Mouse (Mus musculus): Measurements from ENCODE around the gene St5. TPM values are rescaled to one million over a fixed set of nuclear protein-coding genes. Genes with fewer than 3 reads are reported as not detected.
A peak's percentile ranks its signal among the peaks of the same experiment; 100 is the strongest.

The St5 gene
- polyA plus RNA-seq, 1 experiment from 2014 or later, result 50.5 TPM

- Histone ChIP-seq H3K4me3 (no peak overlapping the region), H3K9me3 (no peaks in the 10 kb centered on the region), H3K9ac (no peak overlapping the region), H3K4me1 (peaks cover 6% of the 10 kb centered on the region; the same call in 1 of the 2 replicates), H3K27ac (no peak overlapping the region), H3K36me3 (0 out of 2 replicates have a peak, but pooled peaks cover 3% of the 10 kb centered on the region), H3K27me3 (no peaks in the 10 kb centered on the region), H3K4me2 (replicated peaks) (no peak overlapping the region)
- no peak for ATAC-seq (ENCODE audit: insufficient number of reproducible peaks, insufficient read depth, low FRiP score, low TSS enrichment)
Observed at GRCm38 (mm10) chr7:109602022-109602421, 101.4 kb downstream of the St5 start.

GRCm38 (mm10) chr7:109600702-109601101 is 102.7 kb downstream of the St5 start:
- Histone ChIP-seq H3K9ac (no peak overlapping the region), H3K4me3 (no peak overlapping the region), H3K27me3 (no peaks in the 10 kb centered on the region), H3K9me3 (no peaks in the 10 kb centered on the region), H3K4me1 (peaks cover 6% of the 10 kb centered on the region; the same call in 1 of the 2 replicates), H3K4me2 (replicated peaks) (no peak overlapping the region), H3K36me3 (0 out of 2 replicates have a peak, but pooled peaks cover 3% of the 10 kb centered on the region), H3K27ac (no peak overlapping the region)
- 70% methylated on average over 3 of the region's 3 CpGs for WGBS
- ATAC-seq (ENCODE audit: insufficient number of reproducible peaks, insufficient read depth, low FRiP score, low TSS enrichment), result no peak

- Histone ChIP-seq H3K36me3 (0 out of 2 replicates have a peak, but pooled peaks cover 3% of the 10 kb centered on the region), H3K27ac (no peak overlapping the region), H3K4me3 (no peak overlapping the region), H3K27me3 (no peaks in the 10 kb centered on the region), H3K9me3 (no peaks in the 10 kb centered on the region), H3K4me2 (replicated peaks) (no peak overlapping the region), H3K4me1 (peaks cover 6% of the 10 kb centered on the region; the same call in 1 of the 2 replicates), H3K9ac (no peak overlapping the region)
- ATAC-seq (ENCODE audit: insufficient number of reproducible peaks, insufficient read depth, low FRiP score, low TSS enrichment), result no peak
- WGBS, result 88% methylated on average over 4 of the region's 4 CpGs
Observed at GRCm38 (mm10) chr7:109599998-109600397, 103.4 kb downstream of the St5 start.

- Histone ChIP-seq H3K4me2 (replicated peaks) (no peak overlapping the region), H3K4me3 (no peak overlapping the region), H3K4me1 (no peaks in the 10 kb centered on the region), H3K27ac (no peak overlapping the region), H3K36me3 (no peaks in the 10 kb centered on the region), H3K27me3 (no peaks in the 10 kb centered on the region), H3K9ac (no peak overlapping the region), H3K9me3 (no peaks in the 10 kb centered on the region)
- 88% methylated on average over 2 of the region's 2 CpGs for WGBS
- ATAC-seq (ENCODE audit: insufficient number of reproducible peaks, insufficient read depth, low FRiP score, low TSS enrichment), result no peak
Observed at GRCm38 (mm10) chr7:109594845-109595531, 108.4 kb downstream of the St5 start.

GRCm38 (mm10) chr7:109593992-109594391 is 109.4 kb downstream of the St5 start:
- Histone ChIP-seq H3K27ac (no peak overlapping the region), H3K36me3 (no peaks in the 10 kb centered on the region), H3K9me3 (no peaks in the 10 kb centered on the region), H3K9ac (no peak overlapping the region), H3K4me3 (no peak overlapping the region), H3K27me3 (no peaks in the 10 kb centered on the region), H3K4me2 (replicated peaks) (no peak overlapping the region), H3K4me1 (no peaks in the 10 kb centered on the region)
- ATAC-seq (ENCODE audit: insufficient number of reproducible peaks, insufficient read depth, low FRiP score, low TSS enrichment), result no peak

GRCm38 (mm10) chr7:109592184-109592583 is 111.2 kb downstream of the St5 start:
- no peak for ATAC-seq (ENCODE audit: insufficient number of reproducible peaks, insufficient read depth, low FRiP score, low TSS enrichment)
- Histone ChIP-seq H3K4me2 (replicated peaks) (no peak overlapping the region), H3K27ac (no peak overlapping the region), H3K4me1 (peaks cover 5% of the 10 kb centered on the region; the same call in 1 of the 2 replicates), H3K27me3 (no peaks in the 10 kb centered on the region), H3K9me3 (no peaks in the 10 kb centered on the region), H3K9ac (no peak overlapping the region), H3K36me3 (no peaks in the 10 kb centered on the region), H3K4me3 (no peak overlapping the region)
- 45% methylated on average over 4 of the region's 4 CpGs for WGBS

GRCm38 (mm10) chr7:109590576-109590975 is 112.8 kb downstream of the St5 start:
- Histone ChIP-seq H3K9me3 (no peaks in the 10 kb centered on the region), H3K4me2 (replicated peaks) (no peak overlapping the region), H3K27ac (no peak overlapping the region), H3K27me3 (no peaks in the 10 kb centered on the region), H3K36me3 (no peaks in the 10 kb centered on the region), H3K9ac (no peak overlapping the region), H3K4me1 (peaks cover 7% of the 10 kb centered on the region; the same call in 1 of the 2 replicates), H3K4me3 (no peak overlapping the region)
- no peak for ATAC-seq (ENCODE audit: insufficient number of reproducible peaks, insufficient read depth, low FRiP score, low TSS enrichment)
- WGBS, result 88% methylated on average over 2 of the region's 2 CpGs

- Histone ChIP-seq H3K9ac (no peak overlapping the region), H3K4me1 (peaks cover 7% of the 10 kb centered on the region; the same call in 1 of the 2 replicates), H3K36me3 (no peaks in the 10 kb centered on the region), H3K27me3 (no peaks in the 10 kb centered on the region), H3K9me3 (no peaks in the 10 kb centered on the region), H3K4me3 (no peak overlapping the region), H3K4me2 (replicated peaks) (no peak overlapping the region), H3K27ac (no peak overlapping the region)
- no peak for ATAC-seq (ENCODE audit: insufficient number of reproducible peaks, insufficient read depth, low FRiP score, low TSS enrichment)
- 83% methylated on average over 6 of the region's 6 CpGs for WGBS
Observed at GRCm38 (mm10) chr7:109588990-109589389, 114.4 kb downstream of the St5 start.

- Histone ChIP-seq H3K4me1 (peaks cover 7% of the 10 kb centered on the region; the same call in 1 of the 2 replicates), H3K4me2 (replicated peaks) (no peak overlapping the region), H3K36me3 (no peaks in the 10 kb centered on the region), H3K27ac (no peak overlapping the region), H3K27me3 (no peaks in the 10 kb centered on the region), H3K9me3 (no peaks in the 10 kb centered on the region), H3K9ac (no peak overlapping the region), H3K4me3 (no peak overlapping the region)
- WGBS, result 71% methylated on average over 8 of the region's 8 CpGs
- ATAC-seq (ENCODE audit: insufficient number of reproducible peaks, insufficient read depth, low FRiP score, low TSS enrichment), result no peak
Observed at GRCm38 (mm10) chr7:109588145-109588544, 115.3 kb downstream of the St5 start.

GRCm38 (mm10) chr7:109584467-109584866 is 118.9 kb downstream of the St5 start:
- WGBS, result 90% methylated on average over 1 of the region's 1 CpGs
- Histone ChIP-seq H3K27ac (no peak overlapping the region), H3K4me1 (peaks cover 18% of the 10 kb centered on the region), H3K9me3 (no peaks in the 10 kb centered on the region), H3K4me2 (replicated peaks) (no peak overlapping the region), H3K9ac (no peak overlapping the region), H3K4me3 (no peak overlapping the region), H3K36me3 (no peaks in the 10 kb centered on the region), H3K27me3 (no peaks in the 10 kb centered on the region)
- ATAC-seq (ENCODE audit: insufficient number of reproducible peaks, insufficient read depth, low FRiP score, low TSS enrichment), result no peak

- Histone ChIP-seq H3K4me2 (replicated peaks) (no peak overlapping the region), H3K36me3 (no peaks in the 10 kb centered on the region), H3K27ac (peak overlapping the region; percentile 65; the same call in 1 of the 2 replicates), H3K9me3 (no peaks in the 10 kb centered on the region), H3K4me3 (no peak overlapping the region), H3K9ac (no peak overlapping the region), H3K27me3 (no peaks in the 10 kb centered on the region), H3K4me1 (peaks cover 29% of the 10 kb centered on the region)
- no peak for ATAC-seq (ENCODE audit: insufficient number of reproducible peaks, insufficient read depth, low FRiP score, low TSS enrichment)
- WGBS, result 82% methylated on average over 4 of the region's 4 CpGs
Observed at GRCm38 (mm10) chr7:109580489-109580888, 122.9 kb downstream of the St5 start.

GRCm38 (mm10) chr7:109579585-109580307 is 123.7 kb downstream of the St5 start:
- no peak overlapping the region for H3K4me3 ChIP-seq
- H3K36me3 ChIP-seq, result no peaks in the 10 kb centered on the region
- H3K4me2 ChIP-seq (replicated peaks), result no peak overlapping the region
- 63% methylated on average over 6 of the region's 6 CpGs for WGBS
- 0 out of 2 replicates have a peak, but pooled peaks have one; percentile 7 for ATAC-seq (ENCODE audit: insufficient number of reproducible peaks, insufficient read depth, low FRiP score, low TSS enrichment)
- H3K4me1 ChIP-seq, result peaks cover 29% of the 10 kb centered on the region
- H3K27me3 ChIP-seq, result no peaks in the 10 kb centered on the region
- no peak overlapping the region for H3K9ac ChIP-seq
- H3K27ac ChIP-seq, result peak overlapping the region; percentile 65
- no peaks in the 10 kb centered on the region for H3K9me3 ChIP-seq
